Mouse (Mus musculus) G1E (cell line): ENCODE measurements at regions not wholly inside any gene's neighbourhood (a gene's known extent, or its start where the extent isn't known, plus 50 kb on each side); places are given as distances from the start of the nearest gene placed in this dataset.

Source experiments
- CTCF ChIP-seq: IDR thresholded peaks from 2 replicates; pipeline ENCODE4 v1.5.1; 2012; ENCODE audit warnings: low read depth, low read length, inconsistent platforms, mixed read lengths
- GATA1 ChIP-seq: IDR thresholded peaks from 2 replicates; pipeline ENCODE4 v1.6.1; 2012; ENCODE audit warnings: borderline replicate concordance, low read length, inconsistent platforms, mixed read lengths
- GATA2 ChIP-seq: IDR thresholded peaks from 2 replicates; pipeline ENCODE4 v1.6.1; 2012; ENCODE audit warnings: low read depth, low read length, inconsistent platforms, borderline replicate concordance
- POLR2AphosphoS5 ChIP-seq: IDR thresholded peaks from 2 replicates; pipeline ENCODE4 v1.6.1; 2012; ENCODE audit warnings: low read depth, low read length, inconsistent platforms; ENCODE audit not compliant: insufficient replicate concordance
- TAL1 ChIP-seq: conservative IDR thresholded peaks from 2 replicates; pipeline ENCODE4 v1.6.1; 2012; ENCODE audit warnings: low read depth, low read length, inconsistent platforms, mixed read lengths

GRCm38 (mm10) chr4:55271965-55272630 lies 77.7 kb upstream of the Rad23b start:
- TF ChIP-seq CTCF (no peak), POLR2AphosphoS5 (no peak), GATA1 (no peak), TAL1 (no peak), GATA2 (no peak)
